In genomic region chrX:157612894-157613293, GRCm38 (mm10) we compare ENCODE assay signal across 10 mouse cellular contexts. TPM values are rescaled to one million over a fixed set of nuclear protein-coding genes. Genes with fewer than 3 reads are reported as not detected.
DNase-seq lines count a peak whose midpoint lies in the region; ATAC-seq lines count a peak whose summit lies in the region.
"Had no signal": no experiment of that assay in that cellular context is flagged by ENCODE, and none has a peak within 500 bp of the region (broad histone marks: within the 10 kb centered on the region; RNA-seq: fewer than 3 reads in every experiment).

No protein-coding gene starts in this region.

- peak; percentile 76 for ATAC-seq in frontal cortex, adult (ENCODE audit: low TSS enrichment)
- ATAC-seq in hindbrain, embryonic 15.5 days (ENCODE audit: low FRiP score, low read depth) = no peak
- 0 out of 2 replicates have a peak, but pooled peaks have one; percentile 42 for ATAC-seq in midbrain, embryonic 11.5 days (ENCODE audit: low FRiP score)

- H3K9ac ChIP-seq in hindbrain, embryonic 15.5 days = no peak overlapping the region
- no peak overlapping the region for H3K9ac ChIP-seq in midbrain, embryonic 11.5 days (ENCODE audit: low read length)

- no peaks in the 10 kb centered on the region for H3K36me3 ChIP-seq in hindbrain, embryonic 15.5 days
- no peaks in the 10 kb centered on the region for H3K36me3 ChIP-seq in midbrain, embryonic 11.5 days (ENCODE audit: control insufficient read depth, insufficient read depth, low read length)

- 21% methylated on average over 30 of the region's 32 CpGs for whole genome bisulfite sequencing in hindbrain, embryonic 15.5 days
- 19% methylated on average over 32 of the region's 32 CpGs for WGBS in midbrain, embryonic 11.5 days

- no peaks in the 10 kb centered on the region for H3K27me3 ChIP-seq in hindbrain, embryonic 15.5 days
- no peaks in the 10 kb centered on the region; the same call in 1 of the 2 replicates for H3K27me3 ChIP-seq in midbrain, embryonic 11.5 days (ENCODE audit: control insufficient read depth, insufficient read depth, low read length)
- H3K27me3 ChIP-seq: CH12.LX had no signal

- no peaks in the 10 kb centered on the region for H3K9me3 ChIP-seq in hindbrain, embryonic 15.5 days
- H3K9me3 ChIP-seq in midbrain, embryonic 11.5 days (ENCODE audit: control insufficient read depth, low read length) = no peaks in the 10 kb centered on the region

- peak overlapping the region; percentile 50 for H3K4me2 ChIP-seq in hindbrain, embryonic 15.5 days
- H3K4me2 ChIP-seq in midbrain, embryonic 11.5 days = peak overlapping the region; percentile 15; the same call in 1 of the 2 replicates

- H3K4me1 ChIP-seq in hindbrain, embryonic 15.5 days (replicated peaks) = no peaks in the 10 kb centered on the region
- no peaks in the 10 kb centered on the region for H3K4me1 ChIP-seq in midbrain, embryonic 11.5 days (ENCODE audit: control insufficient read depth, insufficient read depth, low read length)

- no peak overlapping the region for H3K27ac ChIP-seq in hindbrain, embryonic 15.5 days (replicated peaks)
- no peak overlapping the region for H3K27ac ChIP-seq in midbrain, embryonic 11.5 days (ENCODE audit: low read depth, low read length)
- H3K27ac ChIP-seq: macrophage had no signal

- H3K4me3 ChIP-seq in hindbrain, embryonic 15.5 days = peak overlapping the region; percentile 18
- H3K4me3 ChIP-seq in midbrain, embryonic 11.5 days (ENCODE audit: low read depth, low read length) = no peak overlapping the region

- no peak for DNase-seq in frontal cortex, postnatal 10 days (ENCODE audit: low spot score in 2 of 2)
- peak; percentile 41 for DNase-seq in right cerebral cortex, adult 18-20 months
- no peak for DNase-seq in right cerebral cortex, postnatal 10 days (ENCODE audit: low spot score in 2 of 2)
- DNase-seq in midbrain, embryonic 11.5 days (ENCODE audit: low spot score, missing footprints) = no peak
- DNase-seq in urinary bladder, postnatal 25 days (ENCODE audit: low spot score) = no peak
- DNase-seq in cerebellum, adult 9-10 months = no peak

RNA-seq across cellular contexts. Expression of gene Mbtps2, which starts 14.4 kb away (rescaled TPM):
- polyA plus RNA-seq in hindbrain, embryonic 15.5 days (2015; fragmentation: Nextera tagmentation; extraction: Ambion mirVana) = 27.5 and 28.2 TPM in 2 replicates
- 18.3 and 22.8 TPM in 2 replicates for polyA plus RNA-seq in midbrain, embryonic 11.5 days (2014; fragmentation: Nextera tagmentation; extraction: Ambion mirVana)

RNA-seq across cellular contexts. Expression of gene Yy2, which starts 44.1 kb away (rescaled TPM):
- polyA plus RNA-seq in hindbrain, embryonic 15.5 days (2015; fragmentation: Nextera tagmentation; extraction: Ambion mirVana) = 1.2 and 1.9 TPM in 2 replicates
- 4.7 and 4.9 TPM in 2 replicates for polyA plus RNA-seq in midbrain, embryonic 11.5 days (2014; fragmentation: Nextera tagmentation; extraction: Ambion mirVana)
